Mouse (Mus musculus): Measurements from ENCODE around the gene Ephx1. TPM values are rescaled to one million over a fixed set of nuclear protein-coding genes. Genes with fewer than 3 reads are reported as not detected.
"Not testable (repeated sequence)": the region's sequence is repeated elsewhere in the genome, so short reads cannot be mapped to it uniquely, and the experiment has no call there.

The Ephx1 gene
- total RNA-seq, 2 experiments from 2014 or later: 14.8 to 17.4 TPM

DNA sequence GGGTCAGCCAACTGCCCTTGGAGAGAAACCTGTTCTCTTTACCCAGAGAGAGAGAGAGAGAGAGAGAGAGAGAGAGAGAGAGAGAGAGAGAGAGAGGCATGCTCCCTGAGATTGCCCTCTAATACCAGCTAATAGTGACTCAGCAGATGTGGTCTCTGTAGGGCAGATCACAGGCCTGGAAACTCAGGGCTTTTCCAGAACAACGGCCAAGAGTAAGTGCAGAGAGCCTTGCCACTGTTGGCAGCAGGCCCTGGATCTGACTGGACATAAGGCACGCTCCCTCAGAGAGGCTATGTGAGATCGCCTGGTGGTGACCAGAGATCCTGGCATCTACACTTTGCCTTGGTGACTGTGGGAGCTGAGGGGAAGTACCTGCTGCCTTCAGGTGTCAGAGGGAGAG lies 10.9 kb downstream of the Ephx1 start:
- H3K4me3 ChIP-seq: no peak overlapping the region
- intact Hi-C loops (cut with DNase I): no loop called here
- peak overlapping the region; percentile 81 for H3K27ac ChIP-seq
- peak; percentile 15; the same call in 1 of the 2 replicates for TF ChIP-seq CTCF (IDR thresholded peaks at IDR 0.05)
- peak; percentile 88 for DNase-seq

DNA sequence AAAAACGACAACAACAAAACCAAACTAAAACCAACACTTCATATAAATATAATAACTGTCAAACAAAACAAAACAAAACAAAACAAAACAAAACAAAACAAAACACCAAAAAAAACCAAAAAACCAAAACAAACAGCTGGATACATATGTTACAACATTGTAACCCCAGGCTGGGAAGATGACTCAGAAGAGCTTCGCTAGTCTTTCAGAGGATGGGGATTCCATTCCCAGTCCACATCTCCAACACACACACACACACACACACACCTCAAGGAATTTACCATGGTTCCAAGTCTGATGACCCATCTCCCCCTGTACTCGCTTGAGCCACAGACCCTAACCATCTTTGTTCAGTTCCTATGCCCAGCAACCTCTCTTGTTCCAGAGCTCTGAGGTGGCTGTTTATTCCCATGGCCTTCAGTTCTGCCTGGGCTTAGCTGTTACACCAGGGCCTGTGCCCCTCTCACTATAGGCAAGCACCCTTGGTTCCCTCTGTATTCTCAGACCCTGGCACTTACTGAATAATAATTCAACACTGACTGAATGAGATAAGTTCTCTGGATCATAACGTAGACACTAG lies 11.6 kb downstream of the Ephx1 start:
- no peak for DNase-seq
- intact Hi-C loops (cut with DNase I): no loop called here
- no peak overlapping the region for H3K4me3 ChIP-seq
- TF ChIP-seq CTCF (IDR thresholded peaks at IDR 0.05): no peak
- peak overlapping the region; percentile 81 for H3K27ac ChIP-seq

DNA sequence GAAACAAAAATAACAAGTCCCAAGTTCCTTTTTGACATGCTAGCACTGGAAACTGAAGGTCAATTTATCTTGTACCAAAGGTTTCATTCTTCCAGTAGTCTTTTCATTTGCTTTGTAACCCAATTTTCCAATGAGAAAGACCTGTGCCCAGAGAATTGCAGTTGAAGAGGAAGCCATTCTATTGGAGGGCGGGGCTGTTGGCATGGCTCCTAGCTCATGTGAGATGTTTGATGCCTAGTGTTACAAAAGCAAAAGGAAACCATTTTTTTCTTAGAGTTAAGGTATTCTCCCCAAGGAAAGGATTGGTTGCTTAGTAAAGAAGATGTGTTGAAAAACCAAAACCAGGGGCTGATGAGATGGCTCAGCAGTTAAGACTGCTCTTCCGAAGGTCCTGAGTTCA lies 12.4 kb downstream of the Ephx1 start:
- Histone ChIP-seq H3K4me3 (no peak overlapping the region), H3K27ac (peak overlapping the region; percentile 71)
- TF ChIP-seq CTCF (IDR thresholded peaks at IDR 0.05): no peak
- peak; percentile 53 for DNase-seq
- intact Hi-C loops (cut with DNase I): no loop called here

DNA sequence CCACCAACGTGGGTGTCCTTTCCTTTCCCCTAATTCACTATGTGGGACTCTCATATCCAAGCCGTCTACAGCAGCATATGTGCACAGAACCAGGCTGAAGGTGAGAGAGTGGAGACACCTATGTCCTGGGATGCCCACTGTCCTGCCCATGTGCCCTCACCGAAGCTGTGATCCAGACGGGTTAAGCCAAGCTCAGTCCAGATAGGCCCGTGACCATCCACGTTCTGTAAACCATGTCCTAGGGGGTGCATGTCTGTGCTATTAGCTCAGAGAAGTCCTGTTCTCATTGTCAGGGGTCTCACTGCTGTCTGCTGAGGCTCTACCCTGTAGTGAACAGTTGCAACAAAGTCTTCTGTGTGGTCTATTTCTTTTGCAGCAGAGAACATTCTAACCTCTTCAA lies 12.9 kb downstream of the Ephx1 start:
- intact Hi-C loops (cut with DNase I): no loop called here
- DNase-seq: no peak
- peak overlapping the region; percentile 71 for H3K27ac ChIP-seq
- no peak for TF ChIP-seq CTCF (IDR thresholded peaks at IDR 0.05)
- H3K4me3 ChIP-seq: no peak overlapping the region

DNA sequence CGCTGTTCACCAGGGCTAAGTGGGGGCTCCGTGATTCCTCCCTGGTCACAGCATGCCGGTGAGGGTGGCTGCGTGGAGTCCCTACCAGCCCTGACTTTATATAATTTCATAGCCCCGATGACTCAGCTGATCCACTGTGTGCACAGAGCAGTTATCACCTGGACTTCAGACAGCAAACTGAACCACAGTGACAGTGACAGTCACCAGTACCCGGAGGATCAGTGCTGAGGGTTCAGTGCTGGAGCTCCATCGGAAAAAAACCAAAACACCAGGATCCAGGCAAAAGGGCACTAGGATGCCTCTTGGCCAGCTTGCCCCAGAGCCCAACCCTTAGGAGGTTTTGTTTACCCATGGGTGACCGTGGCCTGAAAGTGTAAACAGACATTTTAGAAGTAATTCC lies 15.4 kb downstream of the Ephx1 start:
- intact Hi-C loops (cut with DNase I): no loop called here
- DNase-seq: no peak
- H3K27ac ChIP-seq: no peak overlapping the region
- TF ChIP-seq CTCF (IDR thresholded peaks at IDR 0.05): no peak
- H3K4me3 ChIP-seq: no peak overlapping the region

- intact Hi-C loops (cut with DNase I): no loop called here
- no peak for DNase-seq
- TF ChIP-seq CTCF (IDR thresholded peaks at IDR 0.05): no peak
- H3K27ac ChIP-seq: no peak overlapping the region
- no peak overlapping the region for H3K4me3 ChIP-seq
Measured at GRCm38 (mm10) chr1:181003790-181004189, 16.9 kb downstream of the Ephx1 start.

DNA sequence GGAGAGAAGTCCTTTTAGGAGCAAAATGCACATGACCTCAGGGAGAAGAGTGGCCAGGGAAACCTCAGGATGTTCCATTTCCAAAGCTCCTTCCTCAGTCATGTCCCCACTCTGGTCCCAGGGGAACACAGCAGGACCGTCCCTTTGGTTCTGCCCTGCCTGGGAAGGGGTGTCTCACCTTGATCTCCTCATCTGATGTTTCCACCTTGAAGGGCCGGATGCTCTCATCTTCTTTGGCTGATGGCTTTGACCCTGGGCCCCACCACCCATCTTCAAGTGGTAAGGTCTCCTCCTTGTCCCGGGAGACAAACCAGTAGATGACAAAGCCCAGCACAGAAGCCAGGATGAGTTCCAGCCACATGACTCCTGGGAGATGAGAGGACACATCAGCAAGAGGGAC lies 19.1 kb downstream of the Ephx1 start:
- intact Hi-C loops (cut with DNase I): no loop called here
- Histone ChIP-seq H3K4me3 (no peak overlapping the region), H3K27ac (no peak overlapping the region)
- no peak for DNase-seq
- no peak for TF ChIP-seq CTCF (IDR thresholded peaks at IDR 0.05)

GRCm38 (mm10) chr1:181001217-181001616 lies 19.5 kb downstream of the Ephx1 start:
- H3K4me3 ChIP-seq: no peak overlapping the region
- H3K27ac ChIP-seq: no peak overlapping the region; the same call in 1 of the 2 replicates
- intact Hi-C loops (cut with DNase I): no loop called here
- no peak for TF ChIP-seq CTCF (IDR thresholded peaks at IDR 0.05)
- DNase-seq: no peak

DNA sequence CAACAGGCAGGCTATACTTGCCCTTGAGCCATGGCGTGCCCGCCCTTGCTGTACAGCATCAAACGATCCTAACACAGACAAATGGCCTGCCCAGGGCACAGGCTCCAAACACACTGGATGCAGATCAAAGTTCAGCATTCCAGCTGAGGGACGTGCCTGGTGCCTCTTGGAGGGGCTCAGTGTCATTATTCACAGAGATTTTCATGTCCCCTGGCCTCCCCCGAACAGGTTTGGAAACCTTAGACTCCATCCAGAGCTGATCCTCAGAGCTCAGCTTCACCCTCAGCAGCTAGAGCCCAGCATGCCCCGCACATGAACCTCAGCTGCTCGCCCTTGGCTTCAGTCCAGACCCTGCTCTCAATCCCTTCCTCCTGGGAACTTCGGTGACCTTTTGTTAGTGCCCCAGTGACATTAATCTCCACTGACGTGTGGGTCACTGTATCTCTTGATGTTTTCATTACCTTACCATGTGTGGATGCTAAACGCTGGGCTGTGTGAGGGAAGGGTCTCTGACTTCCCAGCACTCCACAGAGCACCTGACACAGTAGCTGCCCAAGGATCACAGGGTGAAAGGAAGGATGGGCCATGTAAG lies 20.1 kb downstream of the Ephx1 start:
- no peak overlapping the region for H3K4me3 ChIP-seq
- peak; percentile 72 for DNase-seq
- H3K27ac ChIP-seq: peak overlapping the region; percentile 6; the same call in 1 of the 2 replicates
- intact Hi-C loops (cut with DNase I): no loop called here
- no peak for TF ChIP-seq CTCF (IDR thresholded peaks at IDR 0.05)

DNA sequence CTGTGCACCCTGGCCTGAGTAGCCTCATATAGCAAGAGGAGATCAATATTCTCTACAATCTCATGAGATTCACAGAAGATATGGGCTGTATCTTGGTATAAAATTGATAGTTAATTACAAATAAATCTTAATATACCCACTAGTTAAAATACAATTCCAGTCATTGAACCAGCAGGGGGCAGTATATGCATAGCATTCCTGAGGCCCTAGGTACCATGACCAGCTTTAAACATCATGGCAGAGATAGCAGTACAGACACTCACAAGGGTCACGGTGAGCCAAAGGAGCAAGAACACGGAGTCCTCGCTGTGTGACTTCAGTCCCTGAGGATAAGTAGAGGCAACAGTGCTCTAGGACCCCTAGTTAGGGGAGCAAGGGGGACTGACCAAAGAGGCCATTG lies 28.6 kb downstream of the Ephx1 start:
- TF ChIP-seq CTCF (IDR thresholded peaks at IDR 0.05): peak; percentile 79
- Histone ChIP-seq H3K27ac (no peak overlapping the region), H3K4me3 (no peak overlapping the region)
- intact Hi-C loops (cut with DNase I): loop anchor here (1.0 kb wide), 1 partner anchor 47 kb away; no protein-coding TSS in a partner anchor
- DNase-seq: no peak

- no peak overlapping the region for H3K4me3 ChIP-seq
- H3K27ac ChIP-seq: no peak overlapping the region
- DNase-seq: no peak
- intact Hi-C loops (cut with DNase I): no loop called here
- TF ChIP-seq CTCF (IDR thresholded peaks at IDR 0.05): no peak
Measured at GRCm38 (mm10) chr1:180990671-180991070, 30.0 kb downstream of the Ephx1 start.

DNA sequence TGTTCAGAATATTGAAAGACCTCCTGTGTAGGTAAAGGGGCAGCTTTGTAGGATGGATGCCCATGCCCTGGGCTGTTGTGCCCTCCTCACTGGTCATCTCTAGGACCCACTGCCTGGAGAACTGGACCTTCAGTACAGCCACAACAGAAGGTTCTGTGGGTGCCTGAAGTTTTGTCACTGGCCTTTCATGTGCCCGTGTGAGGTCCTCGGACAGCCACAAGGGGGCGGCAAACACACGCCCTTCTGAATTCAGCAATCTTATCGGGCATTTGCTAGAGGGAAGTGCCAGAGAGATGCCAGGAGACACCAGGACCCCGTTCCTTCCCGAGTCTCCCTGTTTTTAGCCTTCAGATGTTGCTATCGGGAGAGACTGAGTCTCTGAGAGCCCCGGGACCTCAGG lies 32.9 kb downstream of the Ephx1 start:
- Histone ChIP-seq H3K4me3 (no peak overlapping the region), H3K27ac (no peak overlapping the region)
- intact Hi-C loops (cut with DNase I): no loop called here
- DNase-seq: peak; percentile 83
- TF ChIP-seq CTCF (IDR thresholded peaks at IDR 0.05): peak; percentile 97

DNA sequence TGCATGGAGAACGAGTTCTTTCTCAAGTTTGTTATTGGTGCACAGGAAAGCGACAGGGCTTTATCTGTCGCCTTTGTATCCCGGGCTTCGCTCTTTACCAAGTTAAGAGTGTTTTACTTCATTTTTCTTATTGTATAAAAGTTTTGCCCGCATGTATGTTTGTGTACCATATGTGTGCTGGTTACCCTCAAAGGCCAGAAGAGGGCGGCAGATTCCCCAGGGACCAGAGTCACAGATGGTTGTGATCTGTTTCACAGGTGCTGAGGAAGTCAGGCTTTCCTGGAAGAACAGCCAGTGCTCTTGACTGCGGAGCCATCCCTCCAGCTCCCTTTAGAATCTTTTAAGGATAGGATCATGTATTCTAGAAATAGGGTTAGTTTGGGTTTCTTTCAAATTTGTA lies 34.0 kb downstream of the Ephx1 start:
- Histone ChIP-seq H3K27ac (no peak overlapping the region), H3K4me3 (no peak overlapping the region)
- TF ChIP-seq CTCF (IDR thresholded peaks at IDR 0.05): peak; percentile 12; the same call in 1 of the 2 replicates
- DNase-seq: no peak
- intact Hi-C loops (cut with DNase I): no loop called here

GRCm38 (mm10) chr1:180981298-180982046 lies 39.2 kb downstream of the Ephx1 start:
- DNase-seq; intact Hi-C loops (cut with DNase I); H3K4me3 ChIP-seq; H3K27ac ChIP-seq: not testable (repeated sequence)
